Mouse (Mus musculus) lung, postnatal 0 days (tissue): ENCODE data around the gene Cntrl. TPM values are rescaled to one million over a fixed set of nuclear protein-coding genes. Genes with fewer than 3 reads are reported as not detected.
A peak's percentile ranks its signal among the peaks of the same experiment; 100 is the strongest.

Source experiments
- ATAC-seq: fragments of 200-750 bp; cut with Nextera tagmentation; 2 replicates; pipeline ENCODE4 v1.8.0; 2017; ENCODE audit warnings: moderate library complexity
- DNase-seq: peaks from one replicate; pipeline ENCODE4 v3.0.0-alpha.2; 2016; ENCODE audit warnings: low spot score
- H3K27ac ChIP-seq: fragments of 300-500 bp; sonication (generic); 2 replicates; pipeline ENCODE4 v1.5.1; 2014; ENCODE audit warnings: antibody characterized with exemption, mild to moderate bottlenecking, low read length, mixed read lengths
- H3K27me3 ChIP-seq: fragments of 300-500 bp; sonication (generic); replicated peaks from 2 replicates; pipeline ENCODE4 v1.6.1; 2014; ENCODE audit warnings: low read length, mixed read lengths; ENCODE audit not compliant: insufficient read depth
- H3K36me3 ChIP-seq: fragments of 300-500 bp; sonication (generic); 2 replicates; pipeline ENCODE4 v1.6.1; 2014; ENCODE audit warnings: low read length, mixed read lengths; ENCODE audit not compliant: insufficient read depth
- H3K4me1 ChIP-seq: fragments of 300-500 bp; sonication (generic); 2 replicates; pipeline ENCODE4 v1.6.1; 2014; ENCODE audit warnings: antibody characterized with exemption, low read depth, low read length, mixed read lengths; ENCODE audit not compliant: insufficient read depth
- H3K4me2 ChIP-seq: fragments of 300-500 bp; sonication (generic); replicated peaks from 2 replicates; pipeline ENCODE4 v1.6.1; 2014; ENCODE audit warnings: low read depth, mild to moderate bottlenecking, low read length, moderate library complexity, mixed read lengths
- H3K4me3 ChIP-seq: fragments of 300-500 bp; sonication (generic); 2 replicates; pipeline ENCODE4 v1.5.1; 2014; ENCODE audit warnings: low read depth, low read length
- H3K9ac ChIP-seq: fragments of 300-500 bp; sonication (generic); replicated peaks from 2 replicates; pipeline ENCODE4 v1.6.1; 2014; ENCODE audit warnings: low read depth, mild to moderate bottlenecking
- H3K9me3 ChIP-seq: fragments of 300-500 bp; sonication (generic); 2 replicates; pipeline ENCODE4 v1.6.1; 2016; ENCODE audit warnings: low read length, mixed read lengths
- CTCF ChIP-seq: IDR thresholded peaks from 2 replicates; pipeline ENCODE4 v1.5.1; 2016; ENCODE audit warnings: antibody characterized with exemption, mild to moderate bottlenecking
- EP300 ChIP-seq: IDR thresholded peaks from 2 replicates; pipeline ENCODE4 v1.6.1; 2016; ENCODE audit warnings: antibody characterized with exemption, mild to moderate bottlenecking, control low read depth
- WGBS: fragments of 180-500 bp; shearing (Covaris S2); extraction: QIAGEN DNeasy Blood & Tissue Kit; methylation state at CpG from one replicate; pipeline ENCODE4 v1.1.7; 2014; 5-methylcytosine and 5-hydroxymethylcytosine counted together
- polyA plus RNA-seq: library from polyadenylated mRNA; unstranded; fragments of >200 nt; fragmentation: Nextera tagmentation; extraction: Ambion mirVana; gene quantifications from 2 replicates; pipeline ENCODE4 v1.2.1, GENCODE M21; 2015

Cntrl gene
- polyA plus RNA-seq, 1 experiment from 2014 or later = 21.3 TPM

DNA sequence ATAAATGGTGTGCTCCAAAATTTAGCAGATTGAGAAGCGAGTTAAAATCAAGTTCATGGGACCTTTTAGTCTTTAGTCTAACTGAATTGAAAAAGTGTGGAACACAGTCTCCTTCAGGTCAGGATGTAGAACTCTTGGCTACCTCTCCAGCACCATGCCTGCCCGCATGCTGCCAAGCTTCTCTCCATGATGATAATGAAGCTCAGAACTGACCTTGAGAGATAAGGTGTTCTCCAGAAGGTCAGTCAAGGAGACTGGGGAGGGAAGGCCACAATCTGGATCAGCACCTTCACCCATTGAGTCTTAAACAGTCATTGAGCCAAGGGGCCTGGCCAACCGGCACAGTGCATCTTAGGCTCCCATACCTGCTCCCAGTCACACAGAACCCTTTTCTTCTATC lies 97.5 kb downstream of the Cntrl start:
- WGBS = 83% methylated on average over 3 of the region's 3 CpGs
- no peak overlapping the region for H3K9ac ChIP-seq
- no peak for ATAC-seq
- DNase-seq = no peak
- TF ChIP-seq CTCF (no peak), EP300 (no peak)
- H3K4me1 ChIP-seq = no peaks in the 10 kb centered on the region
- no peaks in the 10 kb centered on the region for H3K9me3 ChIP-seq
- no peaks in the 10 kb centered on the region for H3K36me3 ChIP-seq
- H3K4me3 ChIP-seq = no peak overlapping the region
- H3K27me3 ChIP-seq = no peaks in the 10 kb centered on the region
- H3K27ac ChIP-seq = no peak overlapping the region
- no peak overlapping the region for H3K4me2 ChIP-seq

DNA sequence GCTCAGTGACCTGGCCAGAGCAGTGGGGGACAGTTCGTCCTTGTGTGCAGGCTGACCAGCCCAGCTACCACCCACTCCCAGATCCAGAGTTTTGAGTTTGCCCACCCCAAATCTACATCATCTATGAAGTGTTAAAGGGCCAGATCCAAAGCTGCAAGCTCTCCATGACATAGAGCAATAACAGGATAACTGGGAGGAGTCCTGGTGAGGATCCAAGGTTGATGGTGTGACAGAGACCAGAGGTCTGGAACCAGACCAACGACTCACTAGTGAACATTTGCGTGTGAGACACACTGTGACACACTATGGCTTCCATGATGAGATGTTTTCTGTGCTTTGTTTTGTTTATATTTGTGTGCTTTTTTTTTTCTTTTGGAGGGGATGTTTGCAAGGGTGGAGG lies 98.8 kb downstream of the Cntrl start:
- H3K4me2 ChIP-seq = no peak overlapping the region
- no peaks in the 10 kb centered on the region for H3K9me3 ChIP-seq
- TF ChIP-seq CTCF (no peak), EP300 (no peak)
- H3K4me3 ChIP-seq = no peak overlapping the region
- H3K27me3 ChIP-seq = no peaks in the 10 kb centered on the region
- H3K4me1 ChIP-seq = no peaks in the 10 kb centered on the region
- WGBS = 61% methylated on average over 3 of the region's 3 CpGs
- H3K9ac ChIP-seq = no peak overlapping the region
- ATAC-seq = no peak
- DNase-seq = no peak
- no peak overlapping the region for H3K27ac ChIP-seq
- H3K36me3 ChIP-seq = no peaks in the 10 kb centered on the region

DNA sequence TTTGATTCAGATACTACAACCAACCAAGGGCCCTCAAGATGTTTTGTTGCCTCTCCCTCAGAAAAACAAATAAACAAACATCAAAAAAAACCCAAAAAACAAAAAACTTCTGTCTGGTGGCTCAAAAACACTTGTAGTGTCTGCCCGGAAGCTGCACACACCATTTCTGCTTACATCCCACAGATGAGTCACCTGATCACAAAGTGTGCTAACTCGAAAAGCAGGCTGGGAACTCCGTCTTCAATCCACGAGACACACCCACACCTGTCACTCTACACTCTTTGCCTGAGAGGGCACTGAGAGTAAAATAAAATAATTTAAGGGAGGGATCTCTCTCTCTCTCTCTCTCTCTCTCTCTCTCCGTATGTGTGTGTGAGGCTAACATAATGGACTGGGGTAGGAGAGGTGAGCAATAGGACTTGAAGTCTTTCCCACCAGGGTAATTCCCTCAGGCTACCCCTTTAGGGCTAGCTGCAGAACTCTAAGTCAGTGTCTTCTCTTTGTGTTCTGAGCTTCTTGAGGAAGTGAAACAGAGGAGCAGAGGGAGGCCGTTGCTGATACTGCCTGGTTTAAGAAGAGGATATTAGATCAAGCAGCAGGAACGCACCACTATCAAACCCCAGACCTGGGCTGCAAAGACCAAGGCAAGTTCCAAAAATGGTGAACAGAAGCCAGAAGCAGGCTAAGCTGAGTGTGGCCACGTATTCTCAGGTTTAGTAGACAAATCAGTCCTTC lies 99.8 kb downstream of the Cntrl start:
- H3K9ac ChIP-seq = no peak overlapping the region
- H3K4me2 ChIP-seq = no peak overlapping the region
- H3K27me3 ChIP-seq = no peaks in the 10 kb centered on the region
- H3K27ac ChIP-seq = no peak overlapping the region
- DNase-seq = no peak
- no peak overlapping the region for H3K4me3 ChIP-seq
- ATAC-seq = no peak
- TF ChIP-seq EP300 = no peak
- TF ChIP-seq CTCF = no peak
- H3K4me1 ChIP-seq = no peaks in the 10 kb centered on the region
- no peaks in the 10 kb centered on the region for H3K9me3 ChIP-seq
- no peaks in the 10 kb centered on the region for H3K36me3 ChIP-seq
- 45% methylated on average over 8 of the region's 8 CpGs for WGBS

DNA sequence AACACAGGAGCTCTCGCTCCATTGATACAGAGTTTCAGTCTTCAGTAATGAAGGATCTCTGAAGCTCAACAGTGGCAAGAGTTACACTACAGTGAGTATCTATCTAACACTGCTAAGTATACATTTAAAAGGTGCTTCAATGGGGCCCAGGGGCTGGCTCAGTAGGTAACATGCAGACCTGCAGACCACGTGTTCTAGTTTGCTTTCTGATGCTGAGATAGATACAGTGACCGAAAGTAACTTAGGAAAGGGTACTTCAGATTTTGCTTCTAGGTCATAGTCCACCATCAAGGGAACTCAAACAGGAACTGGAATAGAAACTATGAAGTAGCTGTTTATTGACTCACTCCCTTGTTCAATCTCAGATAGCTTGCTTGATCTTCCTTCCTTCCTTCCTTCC lies 102.4 kb downstream of the Cntrl start:
- Histone ChIP-seq H3K36me3 (no peaks in the 10 kb centered on the region), H3K4me2 (no peak overlapping the region), H3K4me3 (no peak overlapping the region), H3K9me3 (no peaks in the 10 kb centered on the region), H3K27me3 (no peaks in the 10 kb centered on the region), H3K27ac (no peak overlapping the region), H3K4me1 (no peaks in the 10 kb centered on the region), H3K9ac (no peak overlapping the region)
- no peak for DNase-seq
- 54% methylated on average over 3 of the region's 3 CpGs for WGBS
- ATAC-seq = 0 out of 2 replicates have a peak, but pooled peaks have one; percentile 7
- TF ChIP-seq EP300 = no peak
- no peak for TF ChIP-seq CTCF

DNA sequence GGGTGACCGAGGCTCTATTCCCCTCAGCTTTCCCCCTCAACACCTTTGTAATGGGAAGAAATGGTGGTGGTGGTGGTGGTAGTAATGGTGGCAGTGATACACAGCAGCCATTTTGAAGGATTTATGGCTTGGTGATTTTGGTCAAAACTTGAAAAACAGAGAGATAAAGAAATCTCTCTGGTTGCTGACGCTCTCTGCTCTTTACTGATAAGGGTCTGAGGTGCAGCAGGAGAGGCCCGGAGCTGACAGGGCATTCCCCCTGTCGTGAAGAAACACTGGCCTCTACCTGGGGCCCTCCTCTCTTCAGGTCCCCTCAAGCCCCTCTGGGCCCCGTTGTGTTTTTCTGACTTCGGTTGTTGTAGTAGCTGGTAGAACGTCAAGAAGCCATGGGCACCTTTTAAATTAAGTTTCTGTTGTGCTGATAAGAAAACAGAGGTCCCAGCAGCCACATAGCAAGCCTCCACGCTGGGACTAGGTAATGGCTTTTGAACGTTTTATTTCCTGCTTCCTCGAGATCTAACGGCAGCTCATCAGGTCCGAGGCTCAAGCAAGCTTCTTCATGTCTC lies 104.1 kb downstream of the Cntrl start:
- Histone ChIP-seq H3K4me2 (no peak overlapping the region), H3K4me3 (no peak overlapping the region), H3K36me3 (no peaks in the 10 kb centered on the region), H3K4me1 (no peaks in the 10 kb centered on the region), H3K27me3 (no peaks in the 10 kb centered on the region), H3K9me3 (no peaks in the 10 kb centered on the region), H3K27ac (no peak overlapping the region), H3K9ac (no peak overlapping the region)
- TF ChIP-seq EP300 (no peak), CTCF (no peak)
- DNase-seq (no peak), ATAC-seq (no peak)
- 57% methylated on average over 12 of the region's 12 CpGs for WGBS

DNA sequence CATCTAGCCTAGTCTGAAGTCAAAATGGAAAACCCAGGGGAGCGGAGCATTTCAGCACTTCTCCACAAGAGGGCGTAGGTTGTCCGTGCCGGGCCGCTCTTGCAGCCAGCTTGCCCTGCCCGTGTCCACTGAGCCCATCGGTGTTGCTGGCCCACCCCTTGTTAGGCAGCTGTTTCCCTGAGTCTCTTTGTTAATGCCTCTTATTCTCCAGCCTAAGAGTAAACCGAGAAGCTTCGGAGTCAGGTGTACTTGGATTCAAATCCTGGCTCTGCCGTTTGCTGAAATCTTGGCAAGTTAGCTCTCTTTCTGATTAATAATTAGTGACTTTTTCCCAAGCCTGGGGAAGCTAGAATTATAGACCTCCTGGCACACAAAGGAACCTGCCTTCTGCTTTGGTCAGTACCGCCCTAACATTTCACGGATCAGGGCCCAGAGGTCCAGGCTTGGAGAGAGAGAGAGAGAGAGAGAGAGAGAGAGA lies 105.6 kb downstream of the Cntrl start:
- TF ChIP-seq EP300 (no peak), CTCF (peak; percentile 97)
- 6% methylated on average over 12 of the region's 12 CpGs for WGBS
- DNase-seq (peak; percentile 84), ATAC-seq (peak; percentile 86)
- Histone ChIP-seq H3K36me3 (no peaks in the 10 kb centered on the region), H3K4me3 (no peak overlapping the region), H3K4me2 (peak overlapping the region; percentile 35; the same call in 1 of the 2 replicates), H3K4me1 (no peaks in the 10 kb centered on the region), H3K27ac (no peak overlapping the region), H3K27me3 (no peaks in the 10 kb centered on the region), H3K9ac (no peak overlapping the region), H3K9me3 (no peaks in the 10 kb centered on the region)
